Mouse (Mus musculus): ENCODE data around the gene Klhdc3. TPM values are rescaled to one million over a fixed set of nuclear protein-coding genes. Genes with fewer than 3 reads are reported as not detected.

Gene Klhdc3
- 165 and 178 TPM in 2 replicates for polyA plus RNA-seq (2012; rRNA removed)

GRCm38 (mm10) chr17:46680760-46681373, at the start of gene Klhdc3:
Klhdc3 (minus strand) TSS chr17:46680914.

DNA sequence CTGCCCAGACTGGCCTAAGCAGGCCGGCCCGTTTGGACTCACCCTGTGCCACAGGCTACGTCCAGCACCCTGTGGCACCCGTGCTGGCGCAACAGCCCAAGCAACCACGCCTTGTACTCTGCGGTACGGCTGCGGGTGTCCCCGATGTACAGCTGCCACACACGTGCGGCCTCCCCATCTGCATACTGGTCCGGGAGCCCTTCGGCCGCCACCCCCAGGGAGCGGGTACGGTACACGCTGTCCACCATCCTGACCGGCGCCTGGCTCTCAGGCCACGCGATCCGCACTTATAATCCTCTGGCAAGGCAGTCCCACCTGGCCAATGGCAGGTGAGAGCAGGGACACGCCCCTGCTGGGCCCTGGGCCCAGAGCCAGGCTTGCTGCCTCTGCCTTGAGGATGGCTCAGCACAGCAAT, 48.2 kb upstream of the Klhdc3 start, which contains the start of gene Gnmt:
TSS of gene Gnmt (minus strand) at position 265 of the 415 bp plus-strand sequence.

GRCm38 (mm10) chr17:46710959-46711597, 30.4 kb upstream of the Klhdc3 start, which contains the start of gene Pex6:
Pex6 (plus strand) TSS chr17:46711463.

DNA sequence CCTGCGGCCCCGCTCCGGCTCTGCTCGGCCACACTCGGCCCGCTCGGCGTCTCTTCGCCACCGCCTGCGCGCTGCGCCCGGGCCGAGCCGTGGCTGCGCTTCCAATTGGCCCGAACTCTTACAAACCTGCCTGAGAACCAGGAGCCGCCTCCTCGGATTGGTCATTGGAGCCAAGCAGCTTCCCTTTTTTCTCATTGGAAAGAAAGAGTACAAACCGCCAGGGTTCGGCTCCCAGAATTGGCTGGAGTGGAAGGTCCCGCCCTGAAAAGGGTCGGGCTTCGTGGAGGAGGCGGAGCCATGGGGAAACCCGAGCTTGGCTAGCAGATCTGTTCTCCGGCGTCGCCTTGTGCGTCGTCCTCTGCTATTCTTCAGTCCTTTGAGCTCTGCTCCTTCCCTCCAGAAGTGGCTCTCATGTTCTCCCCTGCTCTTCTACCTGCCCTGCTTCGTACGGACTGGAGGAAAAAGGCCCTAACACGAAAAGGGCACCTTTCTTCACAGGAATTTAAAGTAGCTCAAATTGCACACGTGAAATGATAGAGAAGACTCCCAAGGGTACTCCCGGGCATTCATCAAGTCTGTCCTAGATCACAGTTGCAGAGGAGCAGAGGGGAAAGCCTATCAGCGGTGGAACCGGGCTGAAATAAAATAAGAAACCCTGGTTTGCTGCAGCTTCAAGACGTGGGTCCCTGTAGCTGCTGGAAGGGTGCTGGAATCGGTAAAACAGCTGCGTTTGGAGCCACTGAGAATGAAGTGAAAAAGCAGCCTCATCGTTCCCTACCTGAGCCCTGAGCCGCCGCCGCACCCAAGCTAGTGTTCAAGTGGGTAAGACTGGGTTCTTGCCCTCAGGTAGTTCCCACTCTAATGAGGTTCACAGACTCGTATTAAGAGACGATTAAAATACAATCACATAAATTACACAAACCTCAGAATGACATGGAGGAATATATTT, 24.4 kb upstream of the Klhdc3 start, which contains the start of gene Ppp2r5d:
TSS of gene Ppp2r5d (minus strand) at position 225 of the 949 bp plus-strand sequence.

DNA sequence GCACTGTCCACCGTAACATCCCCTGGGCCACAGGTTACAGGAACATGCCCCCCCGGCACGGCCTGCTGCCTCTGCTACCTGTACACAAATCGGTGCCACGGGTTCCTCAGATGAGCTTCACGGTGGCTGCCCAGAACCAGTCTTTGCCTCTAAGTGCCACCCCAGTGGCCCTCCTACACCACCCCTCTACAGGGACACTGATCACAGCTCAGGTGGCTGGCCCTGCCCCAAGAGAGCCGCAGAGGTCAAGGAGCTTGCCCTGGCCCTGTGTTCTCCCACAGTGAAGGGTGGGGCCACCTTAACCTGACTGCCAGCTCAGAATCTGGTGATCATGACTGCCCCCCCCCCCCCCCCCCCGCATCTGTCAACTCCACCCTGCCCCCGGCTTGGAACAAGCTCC, 2.3 kb downstream of the Klhdc3 start, which contains the start of gene Mea1:
TSS of gene Mea1 (plus strand) at position 378 of the 400 bp plus-strand sequence.

DNA sequence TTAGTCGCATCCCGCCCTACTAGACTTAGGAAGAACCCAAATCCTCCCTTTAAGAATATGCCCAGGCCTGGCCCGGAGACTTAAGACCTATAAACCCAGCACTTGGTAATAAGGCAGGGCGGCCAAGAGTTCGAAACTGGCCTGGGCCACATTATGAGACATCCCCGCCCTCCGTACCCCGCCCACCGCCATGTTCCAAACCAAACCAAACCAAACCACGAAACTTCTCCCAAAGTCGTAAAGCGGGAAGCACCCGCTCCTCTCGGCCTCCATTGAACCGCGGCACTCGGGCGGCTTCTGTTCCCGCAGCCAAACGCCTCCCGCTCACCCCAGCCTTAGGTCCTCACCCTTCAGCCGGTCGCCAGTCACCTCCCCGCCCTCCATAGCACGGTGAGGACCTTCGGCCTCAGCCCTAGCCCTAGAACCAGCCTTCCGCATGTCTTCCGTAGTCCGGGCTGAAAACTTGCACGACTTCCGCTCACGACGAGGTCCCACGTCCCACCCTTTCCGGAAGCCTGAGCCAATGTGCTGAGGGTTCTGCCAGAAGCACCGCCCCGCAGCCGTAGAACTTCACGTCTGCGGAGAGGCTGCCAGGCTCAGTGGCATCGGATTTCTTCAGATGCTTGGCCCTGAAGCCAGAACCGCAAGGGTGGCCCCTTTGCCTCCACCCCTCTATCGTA, 6.7 kb downstream of the Klhdc3 start, which contains the start of gene Rrp36:
TSS of gene Rrp36 (minus strand) at position 503 of the 680 bp plus-strand sequence.

GRCm38 (mm10) chr17:46650232-46651031, 30.3 kb downstream of the Klhdc3 start, which contains the start of gene Cul7:
Cul7 (plus strand) TSS chr17:46650337.

DNA sequence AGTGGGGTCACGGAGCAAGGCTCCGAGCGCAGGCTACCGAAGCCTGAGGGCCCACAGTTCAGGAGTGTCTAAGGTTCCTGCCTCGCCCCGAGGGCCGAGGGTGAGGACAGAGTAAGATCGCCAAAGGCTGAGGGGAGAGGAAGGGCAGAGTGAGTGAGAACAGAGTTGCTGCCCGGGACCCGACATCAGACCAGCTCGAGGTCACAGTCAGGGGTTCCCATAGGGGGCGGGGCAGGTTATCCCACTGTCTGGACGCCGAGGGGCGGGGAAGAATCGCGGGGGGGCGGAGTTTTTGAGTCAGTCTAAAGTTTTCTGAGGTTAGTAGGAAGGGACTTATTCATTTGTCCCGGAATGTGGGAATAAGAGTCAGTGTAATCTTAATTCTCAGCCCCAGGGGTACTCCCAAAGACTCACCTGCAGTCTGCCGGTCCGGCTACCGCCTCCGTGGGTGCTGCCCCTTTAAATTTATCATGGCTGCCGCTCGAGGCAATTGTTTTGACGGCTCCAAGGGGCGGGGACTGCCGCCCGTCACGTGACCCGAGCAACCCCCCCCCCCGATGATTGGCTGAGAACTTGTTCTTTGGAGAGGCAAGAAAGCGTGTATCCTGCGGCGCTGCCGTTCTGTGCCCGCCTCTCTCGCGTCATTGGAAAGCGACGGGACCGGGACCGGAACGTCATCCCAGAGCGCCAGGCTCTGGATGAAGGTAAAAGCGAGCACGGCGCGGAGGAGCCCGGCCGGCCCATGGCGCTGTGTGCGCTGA, 35.0 kb downstream of the Klhdc3 start, which contains the start of the genes Klc4 and Mrpl2:
TSS of gene Klc4 (minus strand) at position 462 of the 761 bp plus-strand sequence.
TSS of gene Mrpl2 (plus strand) at position 669 of the 761 bp plus-strand sequence.

GRCm38 (mm10) chr17:46628791-46629684, 51.7 kb downstream of the Klhdc3 start, which contains the start of gene Ptk7:
Ptk7 (minus strand) TSS chr17:46629504.

Other genes starting within 250 kb of the Klhdc3 start
- gene Slc22a7, start 242.5 kb downstream of the Klhdc3 start, polyA plus RNA-seq (2012; rRNA removed), result 0.11 and 0.14 TPM in 2 replicates
- gene Ttbk1, start 193.2 kb downstream of the Klhdc3 start, polyA plus RNA-seq (2012; rRNA removed), result 19.9 and 24.9 TPM in 2 replicates
- gene Dnph1, start 184.2 kb downstream of the Klhdc3 start, polyA plus RNA-seq (2012; rRNA removed), result 11.2 and 13.1 TPM in 2 replicates
- gene Cul9, start 134.5 kb downstream of the Klhdc3 start, polyA plus RNA-seq (2012; rRNA removed), result 40.4 and 42.3 TPM in 2 replicates
- 67.9 and 75.4 TPM in 2 replicates for gene Srf, start 124.7 kb downstream of the Klhdc3 start, polyA plus RNA-seq (2012; rRNA removed)
- gene Ptk7, start 51.4 kb downstream of the Klhdc3 start, polyA plus RNA-seq (2012; rRNA removed), result 15.2 and 17.2 TPM in 2 replicates
- gene Klc4, start 34.9 kb downstream of the Klhdc3 start, polyA plus RNA-seq (2012; rRNA removed), result 21.6 and 24.5 TPM in 2 replicates
- 41.8 and 42.2 TPM in 2 replicates for gene Mrpl2, start 34.7 kb downstream of the Klhdc3 start, polyA plus RNA-seq (2012; rRNA removed)
- gene Cul7, start 30.6 kb downstream of the Klhdc3 start, polyA plus RNA-seq (2012; rRNA removed), result 57.9 and 58.6 TPM in 2 replicates
- 35.4 and 37.4 TPM in 2 replicates for gene Rrp36, start 6.6 kb downstream of the Klhdc3 start, polyA plus RNA-seq (2012; rRNA removed)
- gene Mea1, start 2.1 kb downstream of the Klhdc3 start, polyA plus RNA-seq (2012; rRNA removed), result 185 and 210 TPM in 2 replicates
- 100 and 101 TPM in 2 replicates for gene Ppp2r5d, start 24.2 kb upstream of the Klhdc3 start, polyA plus RNA-seq (2012; rRNA removed)
- 46.3 and 46.4 TPM in 2 replicates for gene Pex6, start 30.5 kb upstream of the Klhdc3 start, polyA plus RNA-seq (2012; rRNA removed)
- 2.0 and 2.5 TPM in 2 replicates for gene Gnmt, start 48.3 kb upstream of the Klhdc3 start, polyA plus RNA-seq (2012; rRNA removed)
- 58.5 and 59.3 TPM in 2 replicates for gene Cnpy3, start 71.3 kb upstream of the Klhdc3 start, polyA plus RNA-seq (2012; rRNA removed)
- gene Ptcra, start 82.8 kb upstream of the Klhdc3 start, polyA plus RNA-seq (2012; rRNA removed), result 0.07 TPM in 1 of 2 replicates, not detected in the other
- gene 2310039H08Rik, start 91.7 kb upstream of the Klhdc3 start, polyA plus RNA-seq (2012; rRNA removed), result 52.9 and 53.6 TPM in 2 replicates
- 67.6 and 73.0 TPM in 2 replicates for gene Rpl7l1, start 101.8 kb upstream of the Klhdc3 start, polyA plus RNA-seq (2012; rRNA removed)
- 21.7 and 22.8 TPM in 2 replicates for gene Bicral, start 177.6 kb upstream of the Klhdc3 start, polyA plus RNA-seq (2012; rRNA removed)
- gene Tbcc, start 209.8 kb upstream of the Klhdc3 start, polyA plus RNA-seq (2012; rRNA removed), result 29.4 and 29.5 TPM in 2 replicates
- gene Prph2, start 229.5 kb upstream of the Klhdc3 start, polyA plus RNA-seq (2012; rRNA removed), result 0.04 TPM in 1 of 2 replicates, not detected in the other